Mouse (Mus musculus): ENCODE results near the gene Lonp2. TPM values are rescaled to one million over a fixed set of nuclear protein-coding genes. Genes with fewer than 3 reads are reported as not detected.
A peak's percentile ranks its signal among the peaks of the same experiment; 100 is the strongest.

Lonp2 gene
- polyA plus RNA-seq, 1 experiment from 2014 or later: 56.1 TPM

DNA sequence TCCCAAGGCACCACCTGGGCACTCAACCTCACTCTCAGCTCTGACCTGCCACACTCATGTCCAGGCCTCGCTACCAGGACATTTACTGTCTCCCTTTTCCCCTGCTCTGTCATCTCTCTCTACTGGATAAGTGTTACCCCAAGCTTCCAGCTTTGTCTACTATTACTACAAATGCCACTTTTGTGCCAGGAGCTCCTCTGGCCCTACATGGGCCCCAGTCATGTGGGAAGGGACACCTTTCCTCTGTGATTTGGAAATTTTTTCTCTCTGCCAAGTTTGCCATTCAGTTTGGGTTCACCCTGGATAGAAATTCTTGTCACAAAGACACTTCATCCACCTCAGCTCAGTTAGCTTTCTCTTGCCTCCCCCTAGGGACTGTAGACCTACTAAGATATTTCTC is 107.0 kb downstream of the Lonp2 start:
- no peak overlapping the region for H3K9ac ChIP-seq (ENCODE audit: low read length)
- H3K27me3 ChIP-seq (ENCODE audit: control insufficient read depth, insufficient read depth, low read depth, low read length): no peaks in the 10 kb centered on the region
- no peak overlapping the region for H3K4me3 ChIP-seq (ENCODE audit: low read length)
- ATAC-seq (ENCODE audit: low read depth): no peak
- H3K36me3 ChIP-seq (ENCODE audit: control insufficient read depth, insufficient read depth, low read length): no peaks in the 10 kb centered on the region
- no peak overlapping the region for H3K4me2 ChIP-seq (ENCODE audit: low read depth, low read length)
- H3K27ac ChIP-seq (ENCODE audit: low read length): no peak overlapping the region
- WGBS: 72% methylated on average over 1 of the region's 1 CpGs
- H3K4me1 ChIP-seq (replicated peaks; ENCODE audit: control insufficient read depth, insufficient read depth, low read length): peaks cover 40% of the 10 kb centered on the region
- no peaks in the 10 kb centered on the region for H3K9me3 ChIP-seq (ENCODE audit: control insufficient read depth, low read length)

DNA sequence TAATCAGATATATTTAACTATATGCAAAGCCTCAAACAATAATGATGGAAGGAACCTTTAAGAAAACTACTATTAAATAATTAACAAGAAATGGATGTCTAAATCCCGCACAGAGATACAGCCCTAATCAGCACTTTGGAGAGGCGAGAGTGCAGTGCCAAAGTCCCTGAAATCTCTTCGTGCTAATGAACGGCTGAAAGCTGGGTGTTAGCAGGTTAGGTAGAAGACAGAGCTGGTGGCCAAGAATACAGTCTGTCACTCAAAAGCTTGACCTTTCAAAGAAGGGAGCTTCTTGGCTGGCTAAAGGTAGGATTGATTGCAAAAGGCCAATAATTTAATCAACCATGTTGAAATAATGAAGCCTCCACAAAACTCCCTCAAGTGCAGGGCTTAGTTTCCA is 110.3 kb downstream of the Lonp2 start:
- 74% methylated on average over 4 of the region's 4 CpGs for WGBS
- Histone ChIP-seq H3K9me3 (ENCODE audit: control insufficient read depth, low read length) (no peaks in the 10 kb centered on the region), H3K4me3 (ENCODE audit: low read length) (no peak overlapping the region), H3K36me3 (ENCODE audit: control insufficient read depth, insufficient read depth, low read length) (no peaks in the 10 kb centered on the region), H3K27me3 (ENCODE audit: control insufficient read depth, insufficient read depth, low read depth, low read length) (no peaks in the 10 kb centered on the region), H3K9ac (ENCODE audit: low read length) (no peak overlapping the region), H3K4me1 (replicated peaks; ENCODE audit: control insufficient read depth, insufficient read depth, low read length) (peaks cover 35% of the 10 kb centered on the region), H3K27ac (ENCODE audit: low read length) (no peak overlapping the region), H3K4me2 (ENCODE audit: low read depth, low read length) (no peak overlapping the region)
- ATAC-seq (ENCODE audit: low read depth): no peak

- H3K9me3 ChIP-seq (ENCODE audit: control insufficient read depth, low read length): no peaks in the 10 kb centered on the region
- H3K27me3 ChIP-seq (ENCODE audit: control insufficient read depth, insufficient read depth, low read depth, low read length): no peaks in the 10 kb centered on the region
- H3K4me3 ChIP-seq (ENCODE audit: low read length): no peak overlapping the region
- 74% methylated on average over 1 of the region's 1 CpGs for WGBS
- H3K27ac ChIP-seq (ENCODE audit: low read length): no peak overlapping the region
- ATAC-seq (ENCODE audit: low read depth): no peak
- H3K4me1 ChIP-seq (replicated peaks; ENCODE audit: control insufficient read depth, insufficient read depth, low read length): peaks cover 35% of the 10 kb centered on the region
- no peak overlapping the region for H3K9ac ChIP-seq (ENCODE audit: low read length)
- no peak overlapping the region for H3K4me2 ChIP-seq (ENCODE audit: low read depth, low read length)
- no peaks in the 10 kb centered on the region for H3K36me3 ChIP-seq (ENCODE audit: control insufficient read depth, insufficient read depth, low read length)
These were observed 111.1 kb downstream of the Lonp2 start for GRCm38 (mm10) chr8:86734954-86735353.

- Histone ChIP-seq H3K27ac (ENCODE audit: low read length) (peak overlapping the region; percentile 29; the same call in 1 of the 2 replicates), H3K9ac (ENCODE audit: low read length) (no peak overlapping the region), H3K36me3 (ENCODE audit: control insufficient read depth, insufficient read depth, low read length) (no peaks in the 10 kb centered on the region), H3K4me3 (ENCODE audit: low read length) (no peak overlapping the region), H3K4me1 (replicated peaks; ENCODE audit: control insufficient read depth, insufficient read depth, low read length) (peaks cover 32% of the 10 kb centered on the region), H3K9me3 (ENCODE audit: control insufficient read depth, low read length) (no peaks in the 10 kb centered on the region), H3K4me2 (ENCODE audit: low read depth, low read length) (no peak overlapping the region), H3K27me3 (ENCODE audit: control insufficient read depth, insufficient read depth, low read depth, low read length) (no peaks in the 10 kb centered on the region)
- 34% methylated on average over 3 of the region's 3 CpGs for WGBS
- no peak for ATAC-seq (ENCODE audit: low read depth)
These were observed 111.7 kb downstream of the Lonp2 start for GRCm38 (mm10) chr8:86735446-86736111.

GRCm38 (mm10) chr8:86740899-86741298 is 117.1 kb downstream of the Lonp2 start:
- Histone ChIP-seq H3K27ac (ENCODE audit: low read length) (no peak overlapping the region), H3K9me3 (ENCODE audit: control insufficient read depth, low read length) (no peaks in the 10 kb centered on the region), H3K4me3 (ENCODE audit: low read length) (no peak overlapping the region), H3K9ac (ENCODE audit: low read length) (no peak overlapping the region), H3K4me1 (replicated peaks; ENCODE audit: control insufficient read depth, insufficient read depth, low read length) (peaks cover 28% of the 10 kb centered on the region), H3K27me3 (ENCODE audit: control insufficient read depth, insufficient read depth, low read depth, low read length) (no peaks in the 10 kb centered on the region), H3K36me3 (ENCODE audit: control insufficient read depth, insufficient read depth, low read length) (no peaks in the 10 kb centered on the region), H3K4me2 (ENCODE audit: low read depth, low read length) (no peak overlapping the region)
- ATAC-seq (ENCODE audit: low read depth): no peak

DNA sequence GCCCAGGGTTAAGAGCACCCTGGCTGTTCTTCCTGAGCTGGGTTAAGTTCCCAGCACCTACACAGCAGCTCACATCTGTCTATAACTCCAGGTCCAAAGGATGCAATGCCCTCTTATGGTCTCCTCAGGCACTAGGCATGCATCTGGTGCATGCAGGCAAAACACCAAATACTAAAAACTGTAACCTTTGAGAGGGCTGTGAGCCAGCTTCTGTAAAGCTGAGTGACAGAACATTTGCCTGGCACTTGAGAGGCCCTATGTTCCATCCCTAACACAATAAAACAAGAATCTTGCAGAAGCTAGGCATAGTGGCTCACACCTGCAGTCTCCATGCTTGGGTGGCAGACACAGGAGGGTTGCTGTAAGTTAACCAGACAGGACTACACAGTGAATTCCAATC is 117.8 kb downstream of the Lonp2 start:
- peaks cover 27% of the 10 kb centered on the region for H3K4me1 ChIP-seq (replicated peaks; ENCODE audit: control insufficient read depth, insufficient read depth, low read length)
- ATAC-seq (ENCODE audit: low read depth): no peak
- no peaks in the 10 kb centered on the region for H3K9me3 ChIP-seq (ENCODE audit: control insufficient read depth, low read length)
- H3K9ac ChIP-seq (ENCODE audit: low read length): no peak overlapping the region
- H3K27me3 ChIP-seq (ENCODE audit: control insufficient read depth, insufficient read depth, low read depth, low read length): no peaks in the 10 kb centered on the region
- no peak overlapping the region for H3K27ac ChIP-seq (ENCODE audit: low read length)
- H3K36me3 ChIP-seq (ENCODE audit: control insufficient read depth, insufficient read depth, low read length): no peaks in the 10 kb centered on the region
- H3K4me3 ChIP-seq (ENCODE audit: low read length): no peak overlapping the region
- H3K4me2 ChIP-seq (ENCODE audit: low read depth, low read length): no peak overlapping the region

GRCm38 (mm10) chr8:86742605-86743345 is 118.9 kb downstream of the Lonp2 start:
- no peak overlapping the region for H3K4me2 ChIP-seq (ENCODE audit: low read depth, low read length)
- no peak for ATAC-seq (ENCODE audit: low read depth)
- WGBS: 77% methylated on average over 7 of the region's 7 CpGs
- H3K4me3 ChIP-seq (ENCODE audit: low read length): no peak overlapping the region
- H3K27me3 ChIP-seq (ENCODE audit: control insufficient read depth, insufficient read depth, low read depth, low read length): no peaks in the 10 kb centered on the region
- no peak overlapping the region for H3K27ac ChIP-seq (ENCODE audit: low read length)
- H3K4me1 ChIP-seq (replicated peaks; ENCODE audit: control insufficient read depth, insufficient read depth, low read length): peaks cover 26% of the 10 kb centered on the region
- no peaks in the 10 kb centered on the region for H3K36me3 ChIP-seq (ENCODE audit: control insufficient read depth, insufficient read depth, low read length)
- H3K9me3 ChIP-seq (ENCODE audit: control insufficient read depth, low read length): no peaks in the 10 kb centered on the region
- H3K9ac ChIP-seq (ENCODE audit: low read length): no peak overlapping the region

DNA sequence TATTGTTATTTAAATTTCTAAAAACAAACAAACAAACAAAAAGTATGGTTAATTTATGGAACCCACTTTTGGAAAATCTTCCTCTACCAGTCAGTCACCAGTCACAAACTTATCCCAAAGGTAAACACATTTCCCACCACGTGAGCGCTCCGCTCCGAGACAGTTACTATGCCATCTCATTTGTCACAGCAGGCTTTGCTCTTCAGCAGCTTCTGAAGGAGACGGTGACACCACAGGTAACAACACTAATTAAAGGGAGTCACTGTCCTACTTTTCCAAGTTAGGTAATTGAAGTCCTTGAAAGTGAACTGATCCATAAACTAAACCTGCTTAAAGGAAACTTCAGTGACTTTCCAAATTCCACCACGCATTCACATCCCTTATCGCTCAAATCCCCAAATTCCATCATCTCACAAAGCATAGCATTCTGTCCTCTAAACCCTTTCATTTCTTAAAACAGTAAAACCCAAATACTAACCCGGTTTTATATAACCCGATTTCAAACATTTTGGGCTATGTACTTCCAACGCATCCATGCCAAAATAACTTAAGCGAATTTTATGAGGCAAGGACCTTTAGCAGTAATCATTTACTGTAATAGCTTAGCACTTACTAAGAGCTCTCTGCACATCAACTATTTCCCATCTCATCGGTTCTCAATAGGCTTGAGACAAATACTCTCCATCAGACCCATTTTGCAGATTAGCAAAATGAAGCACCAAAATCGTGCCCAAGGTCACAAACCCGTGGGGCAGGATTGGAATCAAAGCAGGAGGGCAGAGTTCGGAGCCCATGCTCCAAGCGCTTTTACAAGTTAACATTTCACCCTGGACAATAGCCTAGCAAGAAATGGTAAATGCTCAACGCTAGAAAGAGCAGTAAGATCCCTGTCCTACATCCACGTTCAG is 120.7 kb downstream of the Lonp2 start:
- H3K4me3 ChIP-seq (ENCODE audit: low read length): peak overlapping the region; percentile 92
- H3K4me2 ChIP-seq (ENCODE audit: low read depth, low read length): peak overlapping the region; percentile 61
- peak overlapping the region; percentile 97 for H3K27ac ChIP-seq (ENCODE audit: low read length)
- no peaks in the 10 kb centered on the region for H3K36me3 ChIP-seq (ENCODE audit: control insufficient read depth, insufficient read depth, low read length)
- H3K4me1 ChIP-seq (replicated peaks; ENCODE audit: control insufficient read depth, insufficient read depth, low read length): peaks cover 18% of the 10 kb centered on the region
- no peaks in the 10 kb centered on the region for H3K27me3 ChIP-seq (ENCODE audit: control insufficient read depth, insufficient read depth, low read depth, low read length)
- WGBS: 4% methylated on average over 18 of the region's 18 CpGs
- no peak; the same call in 1 of the 2 replicates for ATAC-seq (ENCODE audit: low read depth)
- no peaks in the 10 kb centered on the region for H3K9me3 ChIP-seq (ENCODE audit: control insufficient read depth, low read length)
- peak overlapping the region; percentile 98 for H3K9ac ChIP-seq (ENCODE audit: low read length)
